Mouse (Mus musculus) liver, adult 10 weeks (tissue): Measurements from ENCODE around the gene Il1r1. TPM values are rescaled to one million over a fixed set of nuclear protein-coding genes. Genes with fewer than 3 reads are reported as not detected.

Experiments
- polyA plus RNA-seq: library from polyadenylated mRNA; stranded (reverse); fragments of 350-450 nt; fragmentation: Illumina TruSeq; extraction: RNeasy Lipid Tissue Mini Kit (QIAGEN cat#74804); gene quantifications from one replicate; pipeline ENCODE4 v1.2.3, GENCODE M21; 2014; ENCODE audit warnings: low read depth, low replicate concordance

Il1r1 gene
- 26.9 TPM for polyA plus RNA-seq

DNA sequence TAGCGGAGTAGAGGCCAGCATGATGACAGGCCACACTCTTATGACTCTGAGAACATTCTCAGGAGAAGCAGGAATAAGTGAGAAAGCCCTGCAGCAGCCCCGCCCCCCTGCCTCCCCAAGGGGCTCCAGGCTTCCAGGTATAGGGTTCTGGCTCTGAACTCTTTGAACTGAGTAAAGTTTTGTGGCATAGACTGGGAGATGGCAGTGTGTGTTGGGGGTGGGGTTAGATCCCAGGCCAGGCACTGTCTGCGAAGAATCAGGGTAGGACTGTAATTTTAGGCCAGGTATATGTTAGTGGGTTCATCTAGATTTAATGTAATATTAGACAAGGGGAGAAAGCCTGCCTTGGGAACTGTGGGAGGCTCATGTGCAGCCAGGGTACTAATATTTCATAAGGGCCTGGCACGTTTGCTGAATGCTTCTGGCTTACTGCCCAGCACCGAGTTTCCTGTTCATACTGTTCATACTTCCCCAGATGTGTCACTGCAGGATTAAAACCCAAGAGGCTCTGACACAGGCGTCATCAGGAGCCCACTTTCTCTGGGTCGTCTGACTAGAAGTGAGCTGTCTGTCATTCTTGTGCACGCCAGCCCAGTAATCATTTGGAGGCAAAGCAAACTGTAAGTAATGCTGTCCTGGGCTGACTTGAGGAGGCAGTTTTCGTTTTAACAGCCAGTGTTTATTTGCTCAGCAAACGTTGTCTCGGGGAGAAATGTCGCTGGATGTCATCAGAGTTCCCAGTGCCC, at the start of gene Il1r1:
TSS of gene Il1r1 (plus strand) at position 542 of the 746 bp plus-strand sequence.

GRCm38 (mm10) chr1:40324457-40324856, 99.6 kb downstream of the Il1r1 start, which contains the start of gene Il1rl2:
Gene Il1rl2, plus strand, starts transcription at chr1:40324610.

Other genes with a start within 250 kb of the Il1r1 start
- gene Il1r2, start 151.0 kb upstream of the Il1r1 start, polyA plus RNA-seq: not detected
- gene Il1rl2, start 99.5 kb downstream of the Il1r1 start, polyA plus RNA-seq: 0.26 TPM
- not detected for gene Il1rl1, start 204.5 kb downstream of the Il1r1 start, polyA plus RNA-seq
- gene Il18r1, start 240.5 kb downstream of the Il1r1 start, polyA plus RNA-seq: 0.87 TPM